Mouse (Mus musculus) WW6 (cell line): ENCODE measurements at regions not wholly inside any gene's neighbourhood (a gene's known extent, or its start where the extent isn't known, plus 50 kb on each side); places are given as distances from the start of the nearest gene placed in this dataset.
A peak's percentile ranks its signal among the peaks of the same experiment; 100 is the strongest.

Experiments
- DNase-seq: peaks from one replicate; pipeline ENCODE4 v3.0.0-alpha.2; 2013; ENCODE audit warnings: low read depth, low spot score

DNA sequence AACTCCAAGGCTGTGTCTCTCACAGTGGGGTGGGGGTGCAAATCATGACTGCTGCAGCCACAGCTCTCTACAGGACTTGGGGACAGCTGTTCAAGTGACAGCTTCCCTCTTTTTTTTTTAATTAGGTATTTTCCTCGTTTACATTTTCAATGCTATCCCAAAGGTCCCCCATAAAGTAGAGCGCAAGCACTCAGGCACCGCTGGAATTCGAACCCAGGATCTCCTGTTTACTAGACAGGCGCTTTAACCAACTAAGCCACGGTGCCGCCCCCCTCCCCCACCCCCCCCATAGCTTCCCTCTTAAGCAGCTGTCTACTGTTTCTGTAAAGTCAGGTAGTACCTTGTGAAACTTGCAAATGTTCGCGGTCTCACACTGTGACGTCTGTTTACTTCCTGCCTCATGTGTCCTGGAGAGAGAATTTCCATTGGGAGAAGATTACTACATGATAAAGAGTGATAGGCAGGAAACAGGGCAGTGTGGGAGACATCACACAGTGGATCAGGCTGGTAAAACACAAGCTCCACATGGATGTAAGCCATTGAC is 324.7 kb downstream of the 1700129C05Rik start:
- DNase-seq, result no peak

DNA sequence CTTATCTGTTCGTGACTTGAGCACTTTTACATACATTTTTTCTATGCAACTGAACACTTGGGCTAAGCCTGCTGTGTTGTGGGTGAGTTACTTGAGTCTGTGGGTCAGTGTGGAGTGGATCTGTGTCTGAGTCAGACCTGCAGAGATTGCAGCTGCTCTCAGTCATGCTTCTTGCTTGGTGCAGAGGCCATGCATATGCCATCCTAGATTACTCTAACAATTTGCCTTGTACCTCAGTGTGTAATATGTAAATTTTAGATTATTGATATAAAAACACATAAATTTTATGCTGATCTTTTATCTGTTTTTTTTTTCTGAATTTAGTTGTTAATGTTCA is 326.2 kb downstream of the 1700129C05Rik start:
- no peak for DNase-seq

DNA sequence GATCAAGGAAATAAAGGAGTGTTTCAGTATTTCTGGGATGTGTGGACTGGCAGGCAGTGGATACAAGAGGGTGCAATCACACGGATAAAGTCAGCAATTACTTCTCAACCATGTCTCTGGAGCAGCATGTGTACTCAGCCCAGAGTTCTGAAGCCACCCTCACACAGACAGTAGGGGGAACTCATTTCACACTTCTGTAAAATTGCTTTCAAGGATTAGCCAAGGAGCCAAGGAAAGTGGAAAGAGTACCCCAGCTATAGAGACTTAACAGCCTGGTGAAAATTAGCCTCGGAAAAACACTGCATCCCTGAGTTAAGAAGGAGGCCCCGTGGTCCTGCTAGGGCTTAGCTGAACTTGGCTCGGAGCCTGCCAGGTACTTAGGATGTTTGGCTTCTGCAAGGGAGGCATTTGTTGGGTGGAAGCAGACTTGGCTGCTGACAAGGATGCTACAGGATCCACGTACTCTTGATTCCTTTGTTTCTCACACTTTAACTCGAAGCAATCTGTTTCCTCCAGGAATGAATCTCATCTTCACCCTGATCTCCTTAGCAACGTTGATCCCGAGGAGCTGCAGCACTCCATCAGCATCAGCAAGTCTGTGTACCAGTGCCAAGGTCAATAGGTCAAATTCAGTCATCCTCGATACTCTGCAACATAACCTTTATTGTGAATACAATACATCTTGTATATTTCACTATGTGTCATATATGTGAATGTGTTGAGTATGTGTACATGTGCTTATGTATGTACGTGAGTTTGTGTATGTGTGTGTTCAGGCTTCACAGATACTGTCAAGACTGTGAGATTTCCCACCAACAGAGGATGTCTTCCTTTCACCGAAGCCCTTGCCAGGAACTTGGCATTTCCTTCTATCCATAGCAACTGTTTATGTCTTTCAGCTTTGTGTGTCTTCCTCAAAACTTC is 326.8 kb downstream of the 1700129C05Rik start:
- no peak for DNase-seq

DNA sequence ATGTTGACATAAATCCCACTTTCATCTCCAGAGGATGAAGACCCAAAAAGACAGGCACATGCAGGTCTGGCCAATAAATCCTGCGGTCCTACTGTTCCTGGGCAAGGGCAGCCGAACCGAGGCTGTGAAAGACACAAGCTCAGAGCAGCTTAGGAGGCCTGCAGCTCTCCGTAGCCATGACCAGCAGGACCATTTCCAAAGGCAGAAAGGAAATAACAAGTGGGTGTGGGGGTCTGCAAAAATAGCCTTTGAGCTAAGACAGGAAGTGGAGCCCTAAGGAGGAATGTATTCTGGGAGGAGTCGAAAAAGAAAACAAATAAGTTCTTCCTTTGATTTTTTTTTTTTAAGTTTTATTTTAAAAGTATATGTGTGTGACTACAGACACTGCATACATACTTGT is 330.1 kb downstream of the 1700129C05Rik start:
- no peak for DNase-seq

DNA sequence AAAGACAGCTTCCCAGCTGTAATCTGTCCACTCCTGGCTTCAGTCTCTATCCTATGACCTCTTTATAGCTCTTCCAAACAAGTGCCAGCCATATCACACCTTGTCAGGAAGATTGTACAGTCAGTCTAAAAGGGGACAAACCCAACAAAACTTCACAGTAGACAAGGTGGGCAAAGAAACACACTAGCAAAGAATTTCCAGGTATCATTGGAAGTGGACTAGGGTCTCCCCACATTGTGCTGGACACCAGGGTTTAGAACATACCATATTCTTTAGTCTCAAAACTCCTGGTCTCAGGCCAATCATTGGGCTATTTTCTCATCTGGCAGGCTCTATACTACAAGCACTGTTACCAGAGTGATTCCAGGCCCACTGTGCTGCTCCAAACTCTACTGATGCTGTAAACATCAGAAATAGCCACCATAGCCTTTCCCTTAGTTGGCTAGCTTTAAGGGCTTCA is 341.3 kb downstream of the 1700129C05Rik start:
- no peak for DNase-seq

DNA sequence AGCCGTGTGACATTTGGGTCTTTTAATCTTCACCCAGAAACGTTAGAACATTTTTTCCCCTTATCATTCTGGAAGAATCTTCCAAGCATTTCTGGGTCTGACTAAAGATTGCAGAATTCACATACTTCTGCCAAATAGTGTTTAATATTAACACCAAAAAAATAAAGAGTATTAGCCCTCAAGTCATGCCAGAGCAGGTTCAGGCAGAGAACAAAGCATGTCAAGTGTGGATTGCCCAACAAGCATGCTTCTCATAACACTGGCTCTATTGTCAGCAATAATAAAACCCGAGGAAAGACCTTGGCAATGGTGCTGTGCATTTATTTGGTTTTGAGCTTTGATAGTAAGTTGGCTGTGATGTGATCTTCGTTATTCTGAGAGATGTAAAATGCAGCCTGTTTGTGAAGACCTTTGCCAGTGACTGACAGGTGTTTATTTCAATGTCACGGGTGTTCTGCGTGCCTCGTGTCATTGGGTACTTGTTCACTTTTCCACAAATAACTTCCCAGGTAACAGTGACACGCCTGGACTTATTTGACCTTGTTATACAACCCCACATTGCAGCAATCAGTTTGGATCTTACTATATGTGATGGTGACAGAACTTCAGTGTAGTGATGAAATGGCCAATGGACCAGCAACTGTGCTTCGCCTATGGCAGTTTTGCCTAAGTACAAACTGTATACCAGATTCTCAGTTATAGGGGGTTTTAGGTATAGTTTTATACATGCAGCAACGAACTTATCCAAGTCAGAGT is 354.3 kb downstream of the 1700129C05Rik start:
- no peak for DNase-seq

DNA sequence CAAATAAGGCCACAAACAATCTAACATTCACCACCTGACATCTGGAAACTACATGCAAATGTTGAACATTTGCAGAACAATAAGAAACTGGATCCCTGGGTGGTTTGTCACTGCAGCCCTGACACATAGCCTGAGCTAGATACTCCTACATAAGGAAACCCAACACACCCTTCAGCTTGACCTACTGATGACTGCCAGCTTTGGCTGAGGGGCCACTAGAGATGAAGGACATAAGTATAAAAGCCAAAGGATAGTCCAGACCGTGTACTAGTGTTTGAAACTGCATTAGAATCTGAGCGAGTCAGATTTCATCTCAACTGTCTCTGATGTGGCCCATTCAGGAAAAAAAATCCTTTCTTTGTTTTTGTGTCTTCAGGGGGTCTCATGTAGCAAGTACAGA is 355.1 kb downstream of the 1700129C05Rik start:
- DNase-seq, result no peak

DNA sequence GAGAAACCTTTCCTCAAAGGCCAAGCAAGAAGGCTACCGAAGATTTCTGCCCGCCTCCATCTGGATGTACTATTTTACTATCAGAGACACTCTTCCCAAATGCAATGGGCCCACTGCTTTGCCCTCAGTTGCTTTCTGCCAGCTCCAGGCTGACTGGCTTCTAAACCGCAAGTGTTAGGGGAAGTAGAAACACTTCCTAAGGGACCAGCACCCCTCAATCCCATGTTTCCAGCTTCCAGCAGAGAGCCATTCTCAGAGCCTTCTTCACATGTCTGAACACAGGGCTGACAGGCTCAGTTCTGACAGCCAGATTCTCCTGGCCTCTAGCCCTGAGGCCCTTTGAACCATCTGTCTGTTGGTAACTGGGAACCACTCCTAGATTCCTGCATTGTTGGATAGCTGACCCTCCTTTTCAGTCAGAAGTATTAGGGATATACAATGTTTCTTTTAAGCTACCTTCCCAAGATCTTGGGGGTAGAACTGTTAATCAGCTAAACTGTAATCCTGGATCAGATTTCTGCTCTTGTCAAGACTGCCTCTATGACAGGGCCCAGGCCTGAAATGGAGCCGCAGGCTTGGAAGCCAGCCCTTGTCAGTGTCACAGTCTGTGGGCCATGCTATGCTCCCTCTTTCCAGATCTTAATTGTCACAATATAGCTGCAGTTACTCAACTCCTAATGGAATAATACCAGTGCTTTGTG is 355.8 kb downstream of the 1700129C05Rik start:
- DNase-seq, result no peak

DNA sequence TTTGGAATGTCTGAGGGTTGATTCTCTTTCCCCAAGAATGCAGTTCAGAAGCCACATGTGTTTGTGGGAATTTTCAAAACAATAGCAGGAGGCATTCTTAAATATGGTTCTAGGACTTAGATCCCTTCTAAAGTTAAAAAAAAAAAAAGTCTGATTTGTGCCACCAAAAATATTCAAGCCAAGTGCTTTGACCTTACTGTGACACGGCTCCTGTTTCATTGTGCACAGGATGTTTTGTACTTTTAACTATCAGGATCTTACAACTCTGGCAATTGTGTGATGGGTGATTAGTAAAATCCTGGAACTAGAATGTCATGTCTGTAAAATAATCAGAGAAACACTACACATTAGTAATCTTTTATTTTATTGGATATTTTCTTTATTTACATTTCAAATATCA is 359.5 kb downstream of the 1700129C05Rik start:
- no peak for DNase-seq

DNA sequence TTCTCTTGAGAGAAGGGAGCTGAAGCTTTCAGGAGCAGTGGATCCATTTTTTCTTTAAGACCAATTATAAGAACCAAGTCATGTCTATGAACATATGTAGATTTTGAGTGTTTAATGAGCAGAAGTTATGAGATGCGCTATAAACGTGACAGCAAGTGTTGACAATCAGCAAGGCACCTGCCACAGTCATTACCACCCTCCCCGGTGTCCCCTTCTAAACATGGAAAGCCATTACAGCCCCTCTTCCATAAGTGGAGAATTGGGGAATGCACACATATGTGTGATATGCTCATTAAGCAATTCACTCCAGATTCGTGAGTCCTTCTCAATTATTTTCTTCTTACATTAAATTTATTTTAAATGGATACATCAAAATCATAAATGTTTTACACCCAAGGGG is 362.4 kb downstream of the 1700129C05Rik start:
- no peak for DNase-seq

DNA sequence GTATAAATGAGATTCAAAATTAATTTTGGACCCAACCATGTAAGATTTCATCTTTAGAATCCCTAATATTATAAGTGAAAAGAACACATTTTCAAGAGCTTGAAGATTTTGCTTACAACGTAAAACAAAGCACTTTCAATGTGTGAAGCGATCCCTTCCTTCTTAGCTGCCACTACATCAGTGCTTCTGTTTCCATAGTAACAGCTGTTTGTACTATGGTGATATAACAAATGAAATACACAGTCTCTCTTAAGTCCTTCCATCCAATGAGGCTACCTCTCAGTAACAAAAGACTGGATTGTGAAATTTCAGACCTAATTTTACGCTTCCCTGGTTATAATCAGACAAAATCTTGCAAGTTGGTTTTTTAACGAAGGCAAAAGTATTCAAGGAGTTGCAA is 364.0 kb downstream of the 1700129C05Rik start:
- no peak for DNase-seq

DNA sequence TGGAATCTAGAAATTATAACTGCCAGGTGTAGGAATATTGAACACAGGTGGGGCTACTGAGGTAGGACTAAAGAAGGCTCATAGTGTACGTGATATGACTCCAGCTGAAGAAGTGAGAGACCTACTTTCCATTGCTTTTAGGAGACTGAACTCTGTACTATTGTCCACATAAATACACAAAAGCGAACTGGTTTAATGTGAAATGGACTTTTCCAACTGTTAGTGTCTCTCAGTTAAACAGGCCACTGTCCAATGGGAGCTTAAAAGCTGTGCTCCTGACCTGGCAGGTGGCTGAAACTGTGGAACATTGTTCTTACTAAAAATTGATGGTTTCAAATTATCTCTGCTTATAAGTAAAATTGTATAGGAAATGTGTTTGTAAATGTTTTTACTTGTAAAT is 381.4 kb downstream of the 1700129C05Rik start:
- no peak for DNase-seq

DNA sequence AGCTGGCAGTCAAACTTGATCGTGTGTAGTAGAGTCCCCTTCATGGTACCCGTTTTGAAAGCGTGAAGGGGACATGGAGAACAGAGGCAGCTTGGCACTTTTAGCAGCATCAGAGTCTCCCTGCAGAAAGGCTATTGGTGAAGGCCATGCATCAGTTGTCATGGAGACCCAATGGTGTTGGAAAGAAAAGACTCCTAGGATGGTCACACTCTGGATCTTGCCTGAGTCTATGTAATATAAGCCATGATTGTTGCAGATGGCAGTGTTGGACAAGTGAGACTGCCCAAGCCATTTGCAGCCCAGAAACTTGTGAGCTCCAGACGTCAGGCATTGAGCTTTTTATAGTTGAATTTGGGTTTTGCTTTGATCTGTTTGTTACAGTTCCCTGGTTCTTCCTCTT is 382.9 kb downstream of the 1700129C05Rik start:
- no peak for DNase-seq

DNA sequence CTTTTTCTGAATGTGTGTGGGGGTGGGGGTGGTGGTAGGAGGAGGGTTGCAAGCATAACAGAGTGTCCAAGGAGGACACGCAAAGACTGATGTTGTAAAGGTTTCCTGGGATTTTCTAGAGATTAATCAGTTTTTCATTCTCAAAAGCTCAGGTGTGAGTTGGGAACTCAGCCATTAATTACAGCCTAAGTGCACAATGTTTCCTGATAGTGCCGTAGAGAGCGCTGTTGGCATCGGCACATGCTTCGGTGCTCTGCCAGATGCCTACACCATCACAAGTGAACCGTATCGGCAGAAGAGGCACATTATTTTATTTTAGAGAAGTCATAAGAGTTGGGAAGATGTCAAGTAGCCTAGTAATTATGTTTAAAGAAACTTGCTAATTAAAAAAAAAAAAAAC is 388.9 kb downstream of the 1700129C05Rik start:
- no peak for DNase-seq

DNA sequence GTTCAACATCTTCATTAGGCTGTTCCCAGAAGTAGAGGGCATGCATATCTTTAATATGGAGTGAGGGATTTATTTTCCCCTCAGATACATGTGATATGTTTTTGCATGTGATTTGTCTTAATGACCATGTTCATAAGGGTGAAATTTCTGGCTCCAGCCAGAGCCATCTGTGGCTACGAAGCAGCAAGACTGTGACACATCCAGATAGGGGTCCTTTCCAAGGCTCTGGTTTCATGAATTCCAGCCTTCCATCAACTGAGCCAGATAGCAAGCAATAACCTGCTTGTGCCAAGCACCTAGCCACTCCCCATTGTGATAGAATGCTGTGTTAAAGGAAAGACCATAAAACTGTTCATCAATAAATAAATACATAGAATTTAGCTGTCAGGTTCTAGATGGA is 389.6 kb downstream of the 1700129C05Rik start:
- DNase-seq, result no peak

DNA sequence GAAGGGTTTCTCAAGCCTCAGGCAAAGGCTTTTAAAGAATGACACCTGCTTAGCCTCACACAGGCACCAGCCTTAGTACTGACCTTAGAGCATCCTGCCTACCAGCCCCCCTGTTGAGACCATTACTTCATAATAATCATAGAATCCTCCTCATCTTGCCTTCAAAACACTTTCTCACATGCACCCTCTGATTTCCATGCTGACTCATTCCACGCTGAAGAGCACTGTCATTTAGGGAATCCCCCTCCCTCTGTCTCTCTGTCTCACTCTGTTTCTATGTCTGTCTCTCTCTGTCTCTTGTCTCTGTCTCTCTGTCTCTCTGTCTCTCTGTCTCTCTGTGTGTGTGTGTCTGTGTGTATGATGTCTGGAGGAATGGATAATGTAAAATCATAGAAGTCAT is 416.3 kb downstream of the 1700129C05Rik start:
- no peak for DNase-seq

DNA sequence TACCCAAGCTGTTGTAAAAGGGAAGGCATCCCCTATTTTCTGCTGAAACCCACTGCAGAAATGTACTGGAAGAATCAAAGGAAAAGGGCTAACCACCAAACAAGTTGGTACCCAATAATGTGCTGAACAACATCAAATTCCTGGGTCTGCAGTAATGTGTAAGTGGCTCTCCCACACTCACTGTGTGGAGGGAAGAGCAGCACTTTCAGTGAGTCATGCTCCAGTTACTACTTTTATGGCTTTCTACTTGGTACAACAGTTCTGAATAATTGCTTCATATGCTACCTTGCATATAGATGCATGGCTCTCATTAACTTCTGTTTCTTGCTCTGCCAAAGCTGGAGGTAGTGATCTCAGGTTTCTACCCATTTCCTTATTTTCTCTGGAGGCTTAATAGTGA is 427.8 kb downstream of the 1700129C05Rik start:
- no peak for DNase-seq

DNA sequence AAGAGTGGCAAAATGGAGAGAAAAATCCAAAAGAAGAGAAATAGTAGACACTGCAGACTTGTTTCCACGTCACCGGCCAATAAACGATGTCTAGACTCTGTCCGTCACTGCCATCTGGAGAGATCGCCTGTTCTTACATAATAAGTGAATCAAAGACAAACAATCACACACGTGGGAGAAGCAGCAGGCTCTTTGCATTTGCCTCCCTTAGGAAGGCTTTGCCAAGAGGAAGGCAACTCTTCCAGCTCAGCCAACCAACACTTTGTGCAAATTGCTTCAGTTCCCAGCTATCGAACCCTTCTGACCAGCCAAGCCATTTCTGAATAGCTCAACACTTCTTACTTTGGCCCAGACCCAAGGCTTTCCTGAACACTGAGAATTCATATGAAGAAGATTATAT is 432.8 kb downstream of the 1700129C05Rik start:
- no peak for DNase-seq

DNA sequence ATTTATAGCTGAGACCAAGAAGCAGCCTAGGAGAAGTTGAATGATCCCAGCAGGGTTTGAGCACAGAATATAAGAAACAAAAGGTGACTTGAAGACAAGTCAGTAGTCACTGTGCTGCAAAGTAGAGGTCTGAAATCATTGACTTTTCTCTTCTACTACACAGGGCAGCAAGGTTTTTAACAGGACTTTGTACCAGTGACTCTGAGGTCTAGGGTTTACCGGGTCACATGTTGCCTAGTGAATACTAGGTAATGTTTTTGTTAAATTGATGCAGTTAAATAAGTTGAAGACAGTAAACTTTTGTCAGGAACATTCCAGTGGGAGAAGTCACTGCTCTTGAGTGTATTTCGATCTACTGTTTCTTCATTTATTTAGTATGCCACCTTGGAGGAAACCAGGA is 433.4 kb downstream of the 1700129C05Rik start:
- DNase-seq, result no peak

DNA sequence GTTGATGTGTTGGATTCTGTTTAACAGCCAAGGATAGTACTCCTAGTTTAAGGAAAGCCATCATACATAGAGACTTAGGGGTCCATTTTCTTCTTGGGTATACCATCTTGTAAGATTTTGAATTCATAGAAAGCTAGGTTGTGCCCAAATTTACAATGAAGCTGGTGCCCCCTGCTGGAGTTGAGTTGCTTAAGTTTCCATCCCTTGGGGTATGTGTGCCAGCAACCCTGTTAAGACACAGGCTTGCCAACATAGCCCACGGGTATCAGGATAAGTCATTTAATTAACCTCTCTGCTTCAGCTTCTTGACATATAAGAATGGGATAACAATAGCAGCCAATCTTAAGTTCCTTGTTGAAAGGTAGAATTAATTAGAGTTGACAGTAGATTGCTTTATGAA is 440.9 kb downstream of the 1700129C05Rik start:
- DNase-seq, result peak; percentile 7

DNA sequence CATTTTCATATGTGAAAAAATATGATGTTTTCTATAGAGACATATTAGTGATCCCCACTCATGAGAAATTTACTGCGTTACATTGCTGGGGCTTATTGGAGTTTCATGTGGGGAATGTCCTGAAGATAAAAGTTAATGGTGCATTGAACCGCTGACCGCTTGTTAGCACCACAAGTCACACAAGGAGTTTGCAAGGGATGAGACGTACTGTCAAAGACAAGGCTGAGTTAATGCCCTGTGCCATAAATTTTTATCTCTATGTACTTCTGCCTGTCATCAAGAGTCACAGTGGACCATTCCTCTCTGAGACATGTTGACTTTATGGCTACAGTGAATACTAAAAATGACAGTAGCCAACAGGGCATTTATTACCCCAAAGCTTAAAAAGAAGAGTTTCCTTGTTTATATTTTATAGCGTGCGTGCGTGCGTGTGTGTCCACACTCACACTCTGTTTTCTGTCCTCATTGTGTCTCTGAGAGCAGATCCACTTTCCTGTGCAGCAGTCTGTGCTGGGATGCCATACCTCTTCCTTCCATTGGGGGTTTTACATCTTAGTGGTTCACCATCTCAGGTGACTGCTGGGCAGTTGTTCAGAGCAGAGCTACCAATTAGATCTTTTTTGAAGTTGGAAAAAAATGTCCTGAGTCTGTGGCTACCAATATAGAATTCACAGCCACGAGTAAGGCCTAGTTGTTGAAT is 451.4 kb downstream of the 1700129C05Rik start:
- DNase-seq, result no peak
